Mouse (Mus musculus): ENCODE data around the gene Gm8362. TPM values are rescaled to one million over a fixed set of nuclear protein-coding genes. Genes with fewer than 3 reads are reported as not detected.
A peak's percentile ranks its signal among the peaks of the same experiment; 100 is the strongest.
"Not testable (repeated sequence)": the region's sequence is repeated elsewhere in the genome, so short reads cannot be mapped to it uniquely, and the experiment has no call there.

Gene Gm8362
- not detected in 2 replicates for polyA plus RNA-seq (2015; fragmentation: Nextera tagmentation; extraction: Ambion mirVana)

DNA sequence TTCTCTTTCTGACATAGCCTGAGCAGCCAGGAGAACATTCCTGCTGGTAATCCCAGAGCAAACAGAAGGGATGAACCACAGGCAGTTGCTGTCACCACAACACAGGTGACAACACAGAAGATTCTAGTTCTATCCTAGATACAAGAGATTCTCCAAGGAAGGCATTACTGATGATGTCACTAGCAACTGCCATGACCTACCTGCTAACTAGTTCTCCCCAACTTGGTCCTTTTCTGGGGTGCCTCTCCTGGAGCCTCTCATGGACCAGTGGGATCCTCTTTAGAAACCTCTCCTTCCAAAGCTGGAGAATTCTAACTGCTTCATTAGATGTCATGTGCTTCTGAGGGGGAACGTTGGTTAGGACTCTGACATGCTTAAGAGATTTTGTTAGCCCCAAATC, at the start of gene Gm8362:
Gene Gm8362 (minus strand): TSS at position 101 of the 400 bp plus-strand sequence.
- H3K27me3 ChIP-seq; H3K4me3 ChIP-seq; H3K36me3 ChIP-seq (ENCODE audit: poor library complexity, severe bottlenecking); H3K27ac ChIP-seq; H3K4me2 ChIP-seq; H3K9me3 ChIP-seq (replicated peaks); ATAC-seq; H3K9ac ChIP-seq; H3K4me1 ChIP-seq: not testable (repeated sequence)
- WGBS: 85% methylated on average over 1 of the region's 1 CpGs

DNA sequence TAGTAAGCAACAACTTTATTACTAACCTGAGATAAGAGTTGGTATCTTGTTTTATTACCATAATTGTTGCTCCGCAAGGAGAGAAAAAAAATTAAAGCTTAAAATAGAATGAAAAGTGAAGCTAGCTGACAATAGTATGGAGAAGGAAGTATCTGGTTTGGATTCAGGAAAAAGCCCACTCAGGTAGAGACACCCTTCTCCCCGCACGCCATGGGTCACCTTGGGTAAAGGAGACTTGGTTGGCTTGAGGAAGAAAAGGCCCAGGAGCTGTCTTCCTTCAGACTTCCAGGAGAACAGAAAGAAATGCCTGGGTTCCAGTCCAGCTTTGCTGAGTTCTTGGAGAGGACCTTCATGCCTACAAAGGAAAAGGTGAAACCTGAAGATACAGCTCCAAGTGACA, 49.1 kb upstream of the Gm8362 start:
- not testable (repeated sequence) for H3K36me3 ChIP-seq (ENCODE audit: poor library complexity, severe bottlenecking); ATAC-seq; H3K4me1 ChIP-seq; H3K9me3 ChIP-seq (replicated peaks); H3K27ac ChIP-seq; H3K9ac ChIP-seq; H3K4me3 ChIP-seq; H3K27me3 ChIP-seq; H3K4me2 ChIP-seq
- WGBS: over 99% methylated on average over 3 of the region's 3 CpGs

DNA sequence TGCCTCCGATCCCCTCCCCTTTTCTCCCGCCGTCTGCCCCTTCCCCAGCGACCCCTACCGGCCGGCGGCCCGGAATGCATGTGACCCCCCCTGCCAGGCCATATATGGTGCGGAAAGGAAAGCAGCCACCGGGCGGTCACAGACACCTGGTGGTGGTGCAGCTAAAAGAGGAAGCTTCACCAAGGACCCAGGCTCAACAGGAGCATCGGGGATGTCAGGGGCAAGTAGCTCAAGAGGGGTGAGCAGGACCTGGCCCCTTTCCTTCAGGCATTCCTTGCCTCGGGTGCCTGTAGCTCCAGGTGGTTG, 17.0 kb downstream of the Gm8362 start:
- not testable (repeated sequence) for H3K36me3 ChIP-seq (ENCODE audit: poor library complexity, severe bottlenecking); H3K9me3 ChIP-seq (replicated peaks); H3K9ac ChIP-seq; H3K4me1 ChIP-seq; H3K27me3 ChIP-seq; H3K27ac ChIP-seq; ATAC-seq
- 0% methylated on average over 5 of the region's 13 CpGs for WGBS
- H3K4me2 ChIP-seq: peak overlapping the region; percentile 57
- peak overlapping the region; percentile 47 for H3K4me3 ChIP-seq

DNA sequence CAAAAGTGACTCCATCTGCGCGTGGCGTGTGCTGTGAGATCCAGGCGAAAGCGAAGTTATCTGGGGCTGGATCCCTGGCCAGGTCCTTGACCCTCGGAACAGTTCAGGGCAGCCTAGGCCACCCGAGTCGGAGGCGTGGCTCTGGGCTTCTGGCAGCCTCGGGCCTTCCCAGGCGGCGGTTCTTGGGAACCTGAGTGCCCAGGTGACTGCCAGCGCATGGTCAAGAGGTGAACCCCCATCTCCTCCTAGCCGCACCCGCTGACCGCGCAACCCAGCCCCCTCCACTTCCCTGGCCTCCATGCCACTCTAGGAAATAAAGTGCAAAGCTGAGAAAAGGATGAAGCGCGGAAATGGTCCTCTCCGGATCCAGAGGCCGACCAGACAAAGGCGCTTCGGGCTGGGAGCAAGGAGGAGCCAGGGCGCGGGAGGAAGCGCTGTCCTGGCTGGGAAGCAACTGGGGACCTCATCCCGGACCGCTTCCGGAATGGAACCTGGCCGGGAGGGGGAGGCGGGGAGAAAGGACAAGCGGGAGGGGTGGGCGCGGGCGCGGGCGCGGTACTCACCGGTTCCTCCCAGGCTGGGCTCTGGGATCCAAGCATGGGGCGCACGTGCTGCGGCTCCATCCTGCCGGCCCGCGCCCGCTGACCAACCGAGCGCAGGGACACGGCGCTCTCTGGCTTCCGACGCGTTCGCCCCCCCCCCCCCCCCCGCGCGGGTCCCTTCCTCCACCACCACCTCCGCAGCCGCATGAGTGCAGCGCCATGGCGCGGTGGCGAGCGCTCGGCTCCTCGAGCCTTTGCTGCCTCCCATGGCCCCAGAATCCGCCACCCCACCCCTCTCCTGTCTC, 17.6 kb downstream of the Gm8362 start:
- H3K27ac ChIP-seq; H3K4me1 ChIP-seq; H3K9me3 ChIP-seq (replicated peaks); ATAC-seq; H3K36me3 ChIP-seq (ENCODE audit: poor library complexity, severe bottlenecking); H3K27me3 ChIP-seq: not testable (repeated sequence)
- H3K4me3 ChIP-seq: peak overlapping the region; percentile 47
- peak overlapping the region; percentile 62 for H3K9ac ChIP-seq
- WGBS: under 1% methylated on average over 26 of the region's 67 CpGs
- H3K4me2 ChIP-seq: peak overlapping the region; percentile 57

DNA sequence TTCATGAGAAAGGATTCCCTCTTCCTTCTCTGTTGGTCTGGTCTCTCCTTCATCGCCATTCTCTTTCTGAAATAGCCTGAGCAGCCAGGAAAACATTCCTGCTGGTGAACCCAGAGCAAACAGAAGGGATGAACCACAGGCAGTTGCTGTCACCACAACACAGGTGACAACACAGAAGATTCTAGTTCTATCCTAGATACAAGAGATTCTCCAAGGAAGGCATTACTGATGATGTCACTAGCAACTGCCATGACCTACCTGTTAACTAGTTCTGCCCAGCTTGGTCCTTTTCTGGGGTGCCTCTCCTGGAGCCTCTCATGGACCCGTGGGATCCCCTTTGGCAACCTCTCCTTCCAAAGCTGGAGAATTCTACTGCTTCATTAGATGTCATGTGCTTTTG, 32.0 kb downstream of the Gm8362 start, which contains the start of gene Gm3636:
Gene Gm3636 (minus strand): TSS at position 101 of the 400 bp plus-strand sequence.
- no CpG with 5 or more reads among the region's 2 CpGs for WGBS
- not testable (repeated sequence) for H3K27ac ChIP-seq; H3K36me3 ChIP-seq (ENCODE audit: poor library complexity, severe bottlenecking); ATAC-seq; H3K4me1 ChIP-seq; H3K9me3 ChIP-seq (replicated peaks); H3K9ac ChIP-seq; H3K4me3 ChIP-seq; H3K4me2 ChIP-seq; H3K27me3 ChIP-seq

DNA sequence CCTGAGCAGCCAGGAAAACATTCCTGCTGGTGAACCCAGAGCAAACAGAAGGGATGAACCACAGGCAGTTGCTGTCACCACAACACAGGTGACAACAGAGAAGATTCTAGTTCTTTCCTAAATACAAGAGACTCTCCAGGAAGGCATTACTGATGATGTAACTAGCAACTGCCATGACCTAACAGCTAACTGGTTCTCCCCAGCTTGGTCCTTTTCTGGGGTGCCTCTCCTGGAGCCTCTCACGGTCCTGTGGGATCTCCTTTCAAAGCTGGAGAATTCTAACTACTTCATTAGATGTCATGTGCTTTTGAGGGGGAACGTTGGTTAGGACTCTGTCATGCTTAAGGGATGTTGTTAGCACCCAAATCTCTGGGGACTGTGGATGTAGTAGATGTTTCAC, 54.1 kb downstream of the Gm8362 start, which contains the start of gene Gm8050:
Gene Gm8050 (minus strand): TSS at position 101 of the 400 bp plus-strand sequence.
- WGBS: 85% methylated on average over 1 of the region's 2 CpGs

More for the DNA sequence above, 54.1 kb downstream of the Gm8362 start, which contains the start of gene Gm8050:
- H3K27ac ChIP-seq; H3K4me2 ChIP-seq; H3K4me1 ChIP-seq; H3K9me3 ChIP-seq (replicated peaks); H3K9ac ChIP-seq; H3K36me3 ChIP-seq (ENCODE audit: poor library complexity, severe bottlenecking); H3K27me3 ChIP-seq; ATAC-seq; H3K4me3 ChIP-seq: not testable (repeated sequence)

Other genes with a start within 250 kb of the Gm8362 start
- not detected in 2 replicates for gene Gm8356, start 237.1 kb downstream of the Gm8362 start, polyA plus RNA-seq (2015; fragmentation: Nextera tagmentation; extraction: Ambion mirVana)
- 0.36 TPM in 1 of 2 replicates, not detected in the other for gene Gm3629, start 183.8 kb downstream of the Gm8362 start, polyA plus RNA-seq (2015; fragmentation: Nextera tagmentation; extraction: Ambion mirVana)
- not detected in 2 replicates for gene Gm3460, start 152.0 kb downstream of the Gm8362 start, polyA plus RNA-seq (2015; fragmentation: Nextera tagmentation; extraction: Ambion mirVana)
- not detected in 2 replicates for gene Gm10251, start 90.2 kb downstream of the Gm8362 start, polyA plus RNA-seq (2015; fragmentation: Nextera tagmentation; extraction: Ambion mirVana)
- gene Gm8050, start 54.2 kb downstream of the Gm8362 start, polyA plus RNA-seq (2015; fragmentation: Nextera tagmentation; extraction: Ambion mirVana): not detected in 2 replicates
- 9.1 and 9.5 TPM in 2 replicates for gene Gm3636, start 32.1 kb downstream of the Gm8362 start, polyA plus RNA-seq (2015; fragmentation: Nextera tagmentation; extraction: Ambion mirVana)
- gene Gm3642, start 65.9 kb upstream of the Gm8362 start, polyA plus RNA-seq (2015; fragmentation: Nextera tagmentation; extraction: Ambion mirVana): not detected in 2 replicates
- 2.9 and 4.5 TPM in 2 replicates for gene Gm3667, start 115.6 kb upstream of the Gm8362 start, polyA plus RNA-seq (2015; fragmentation: Nextera tagmentation; extraction: Ambion mirVana)
- gene Gm6356, start 199.4 kb upstream of the Gm8362 start, polyA plus RNA-seq (2015; fragmentation: Nextera tagmentation; extraction: Ambion mirVana): not detected in 2 replicates

Measured in forebrain, embryonic 13.5 days (tissue).